Mouse (Mus musculus) limb, embryonic 14.5 days (tissue): Measurements from ENCODE around the gene Gm49405. TPM values are rescaled to one million over a fixed set of nuclear protein-coding genes. Genes with fewer than 3 reads are reported as not detected.

ENCODE experiments used
- ATAC-seq: fragments of 200-750 bp; cut with Nextera tagmentation; 2 replicates; pipeline ENCODE4 v1.8.0; 2017; ENCODE audit warnings: low read depth, moderate number of reproducible peaks, moderate TSS enrichment; ENCODE audit not compliant: low FRiP score
- DNase-seq: peaks from one replicate; pipeline ENCODE4 v3.0.0-alpha.2; 2015; ENCODE audit warnings: low spot score
- H3K27ac ChIP-seq: fragments of 300-500 bp; sonication (generic); replicated peaks from 2 replicates; pipeline ENCODE4 v1.5.1; 2014; ENCODE audit warnings: low read depth, mild to moderate bottlenecking, low read length, moderate library complexity, mixed read lengths
- H3K27me3 ChIP-seq: fragments of 300-500 bp; sonication (generic); 2 replicates; pipeline ENCODE4 v1.6.1; 2014; ENCODE audit warnings: low read length, mixed read lengths; ENCODE audit not compliant: control insufficient read depth, insufficient read depth
- H3K36me3 ChIP-seq: fragments of 300-500 bp; sonication (generic); 2 replicates; pipeline ENCODE4 v1.6.1; 2014; ENCODE audit warnings: mild to moderate bottlenecking, low read length, moderate library complexity, mixed read lengths; ENCODE audit not compliant: control insufficient read depth, insufficient read depth
- H3K4me1 ChIP-seq: fragments of 300-500 bp; sonication (generic); 2 replicates; pipeline ENCODE4 v1.6.1; 2014; ENCODE audit warnings: antibody characterized with exemption, low read length, mixed read lengths; ENCODE audit not compliant: control insufficient read depth, insufficient read depth
- H3K4me2 ChIP-seq: fragments of 300-500 bp; sonication (generic); replicated peaks from 2 replicates; pipeline ENCODE4 v1.6.1; 2014; ENCODE audit warnings: low read depth, mild to moderate bottlenecking, low read length, moderate library complexity; ENCODE audit not compliant: severe bottlenecking
- H3K4me3 ChIP-seq: fragments of 300-500 bp; sonication (generic); replicated peaks from 2 replicates; pipeline ENCODE4 v1.5.1; 2014; ENCODE audit warnings: low read length
- H3K9ac ChIP-seq: fragments of 300-500 bp; sonication (generic); 2 replicates; pipeline ENCODE4 v1.6.1; 2014; ENCODE audit warnings: mild to moderate bottlenecking, low read depth, low read length, moderate library complexity; ENCODE audit not compliant: severe bottlenecking
- H3K9me3 ChIP-seq: fragments of 300-500 bp; sonication (generic); 2 replicates; pipeline ENCODE4 v1.6.1; 2016; ENCODE audit warnings: low read length; ENCODE audit not compliant: control insufficient read depth
- POLR2A ChIP-seq: fragments of 200-500 bp; IDR thresholded peaks from 2 replicates; pipeline ENCODE4 v1.8.0; 2012; ENCODE audit warnings: inconsistent platforms, mild to moderate bottlenecking, moderate library complexity, borderline replicate concordance; ENCODE audit not compliant: insufficient read depth, insufficient read length; ENCODE audit errors: extremely low read depth
- WGBS: fragments of 180-500 bp; shearing (Covaris S2); extraction: QIAGEN DNeasy Blood & Tissue Kit; methylation state at CpG from one replicate; pipeline ENCODE4 v1.1.7; 2014; 5-methylcytosine and 5-hydroxymethylcytosine counted together
- polyA plus RNA-seq, 2 experiments: library from polyadenylated mRNA; depleted of rRNA in 1 of 2; stranded (reverse) in 1 of 2; unstranded in 1 of 2; fragments of >200 nt; fragmentation: Nextera tagmentation in 1 of 2; extraction: Ambion mirVana in 1 of 2; gene quantifications; 2 replicates each; pipeline versions ENCODE4 v1.2.1 to v1.2.3; 2012 to 2014

Gm49405 gene
- polyA plus RNA-seq, 2 experiments, result 2.3 to 7.0 TPM

- peaks cover 4% of the 10 kb centered on the region; the same call in 1 of the 2 replicates for H3K9me3 ChIP-seq
- no peaks in the 10 kb centered on the region for H3K36me3 ChIP-seq
- H3K4me1 ChIP-seq, result peaks cover 13% of the 10 kb centered on the region
- H3K27ac ChIP-seq, result no peak overlapping the region
- H3K4me2 ChIP-seq, result no peak overlapping the region
- no peak for DNase-seq
- no peak for TF ChIP-seq POLR2A
- no peak for ATAC-seq
- H3K27me3 ChIP-seq, result no peaks in the 10 kb centered on the region
- no peak overlapping the region for H3K4me3 ChIP-seq
- H3K9ac ChIP-seq, result no peak overlapping the region
- WGBS, result 96% methylated on average over 4 of the region's 4 CpGs
Observed at GRCm38 (mm10) chr19:3988750-3989149, 11.7 kb upstream of the Gm49405 start.

GRCm38 (mm10) chr19:3990804-3991203 is 9.6 kb upstream of the Gm49405 start:
- Histone ChIP-seq H3K4me2 (no peak overlapping the region), H3K4me3 (no peak overlapping the region), H3K27ac (no peak overlapping the region), H3K4me1 (peaks cover 13% of the 10 kb centered on the region), H3K36me3 (no peaks in the 10 kb centered on the region), H3K27me3 (no peaks in the 10 kb centered on the region), H3K9ac (no peak overlapping the region), H3K9me3 (peaks cover 4% of the 10 kb centered on the region; the same call in 1 of the 2 replicates)
- DNase-seq (no peak), ATAC-seq (no peak)
- TF ChIP-seq POLR2A, result no peak
- WGBS, result 20% methylated on average over 6 of the region's 6 CpGs

GRCm38 (mm10) chr19:3991562-3991961 is 8.9 kb upstream of the Gm49405 start:
- WGBS, result 94% methylated on average over 3 of the region's 3 CpGs

GRCm38 (mm10) chr19:3991966-3992365 is 8.5 kb upstream of the Gm49405 start:
- Histone ChIP-seq H3K9ac (no peak overlapping the region), H3K27me3 (no peaks in the 10 kb centered on the region), H3K27ac (no peak overlapping the region), H3K4me1 (peaks cover 1% of the 10 kb centered on the region), H3K36me3 (no peaks in the 10 kb centered on the region), H3K4me2 (no peak overlapping the region), H3K9me3 (peaks cover 4% of the 10 kb centered on the region; the same call in 1 of the 2 replicates), H3K4me3 (no peak overlapping the region)
- ATAC-seq, result no peak
- 76% methylated on average over 3 of the region's 3 CpGs for WGBS
- no peak for DNase-seq
- TF ChIP-seq POLR2A, result no peak

More at GRCm38 (mm10) chr19:3991562-3991961, 8.9 kb upstream of the Gm49405 start:
- peaks cover 4% of the 10 kb centered on the region; the same call in 1 of the 2 replicates for H3K9me3 ChIP-seq
- TF ChIP-seq POLR2A, result no peak
- H3K4me1 ChIP-seq, result peaks cover 5% of the 10 kb centered on the region
- no peak for DNase-seq
- no peak overlapping the region for H3K9ac ChIP-seq
- H3K4me3 ChIP-seq, result no peak overlapping the region
- H3K4me2 ChIP-seq, result no peak overlapping the region
- H3K27me3 ChIP-seq, result no peaks in the 10 kb centered on the region
- H3K36me3 ChIP-seq, result no peaks in the 10 kb centered on the region
- H3K27ac ChIP-seq, result no peak overlapping the region
- ATAC-seq, result no peak

GRCm38 (mm10) chr19:3992416-3992815 is 8.0 kb upstream of the Gm49405 start, which contains the start of gene Tbx10:
TSS of gene Tbx10 (plus strand) at chr19:3992752.
- Histone ChIP-seq H3K4me3 (no peak within 1 kb of the TSS), H3K27ac (no peak within 1 kb of the TSS), H3K4me1 (no peaks in the 10 kb centered on the region), H3K4me2 (no peak within 1 kb of the TSS), H3K9me3 (peaks cover 4% of the 10 kb centered on the region; the same call in 1 of the 2 replicates), H3K9ac (no peak within 1 kb of the TSS), H3K36me3 (no peaks in the 10 kb centered on the region), H3K27me3 (no peaks in the 10 kb centered on the region)
- no peak for TF ChIP-seq POLR2A
- WGBS, result 48% methylated on average over 5 of the region's 5 CpGs
- ATAC-seq, result no peak
- DNase-seq, result no peak

GRCm38 (mm10) chr19:3994932-3995331 is 5.5 kb upstream of the Gm49405 start:
- Histone ChIP-seq H3K36me3 (no peaks in the 10 kb centered on the region), H3K9me3 (no peaks in the 10 kb centered on the region), H3K27me3 (no peaks in the 10 kb centered on the region), H3K27ac (no peak overlapping the region), H3K9ac (no peak overlapping the region), H3K4me1 (peaks cover 4% of the 10 kb centered on the region; the same call in 1 of the 2 replicates), H3K4me2 (no peak overlapping the region), H3K4me3 (no peak overlapping the region)
- DNase-seq (no peak), ATAC-seq (no peak)
- no peak for TF ChIP-seq POLR2A
- 74% methylated on average over 6 of the region's 6 CpGs for WGBS
